Mouse (Mus musculus): Measurements from ENCODE around the gene Zfp3. TPM values are rescaled to one million over a fixed set of nuclear protein-coding genes. Genes with fewer than 3 reads are reported as not detected.
"Not testable (repeated sequence)": the region's sequence is repeated elsewhere in the genome, so short reads cannot be mapped to it uniquely, and the experiment has no call there.

Gene Zfp3
- total RNA-seq, 2 experiments from 2014 or later: 23.8 TPM

DNA sequence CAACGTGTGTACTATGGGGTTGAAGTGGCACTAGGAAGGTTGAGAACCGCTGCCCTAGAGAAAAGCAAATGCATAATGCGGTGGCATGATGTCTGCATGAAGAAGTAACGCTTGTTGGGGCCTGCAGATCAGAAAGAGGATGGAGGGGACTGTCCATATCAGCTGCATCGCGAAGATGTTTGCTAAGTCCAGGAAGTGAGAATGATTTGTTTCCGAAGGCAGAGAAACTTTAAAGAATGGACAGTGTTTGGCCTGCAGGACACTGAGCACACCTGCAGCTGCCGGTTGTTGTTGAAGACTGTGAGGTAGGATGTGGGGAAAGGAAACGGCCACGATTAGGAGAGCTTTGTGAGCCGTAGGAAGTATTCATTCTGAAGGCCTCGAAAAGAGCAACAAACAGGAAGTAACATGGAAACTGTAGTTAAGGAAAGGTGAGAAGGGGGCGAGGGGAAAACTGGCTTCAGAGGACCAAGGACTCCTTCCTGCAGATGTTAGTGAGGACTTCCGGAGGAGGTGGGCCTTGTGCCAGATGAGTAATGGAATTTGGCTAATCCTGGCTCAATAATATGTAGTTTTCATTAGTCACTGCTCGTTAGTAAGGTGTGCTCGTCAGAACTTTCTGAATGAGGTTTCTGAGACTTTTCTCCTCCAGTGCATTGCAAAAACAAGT is 1.9 kb downstream of the Zfp3 start:
- TF ChIP-seq CTCF (conservative IDR thresholded peaks at IDR 0.05): no peak
- DNase-seq (ENCODE audit: low spot score in 2 of 2): no peak
- Histone ChIP-seq H3K4me3 (no peak overlapping the region), H3K27ac (no peak overlapping the region)

DNA sequence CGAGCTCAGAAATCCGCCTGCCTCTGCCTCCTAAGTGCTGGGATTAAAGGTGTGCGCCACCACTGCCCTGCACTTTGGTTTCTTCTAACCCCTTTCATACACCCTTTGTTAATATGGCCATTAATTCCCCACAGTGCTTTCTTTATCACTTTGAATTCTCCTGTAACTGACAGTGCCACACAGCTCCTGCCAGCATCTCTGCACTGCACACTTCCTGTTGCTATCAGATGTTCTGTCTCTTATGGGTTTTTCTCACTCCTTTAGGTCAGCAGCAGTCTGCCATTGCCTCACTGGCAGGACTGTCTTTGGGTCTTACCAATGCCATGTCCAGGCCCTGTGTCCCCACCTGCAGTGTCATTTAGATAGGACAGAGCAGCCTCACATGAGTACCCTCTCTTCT is 6.8 kb downstream of the Zfp3 start:
- no peak for TF ChIP-seq CTCF (conservative IDR thresholded peaks at IDR 0.05)
- no peak overlapping the region for H3K27ac ChIP-seq
- DNase-seq (ENCODE audit: low spot score in 2 of 2): no peak
- H3K4me3 ChIP-seq: no peak overlapping the region

DNA sequence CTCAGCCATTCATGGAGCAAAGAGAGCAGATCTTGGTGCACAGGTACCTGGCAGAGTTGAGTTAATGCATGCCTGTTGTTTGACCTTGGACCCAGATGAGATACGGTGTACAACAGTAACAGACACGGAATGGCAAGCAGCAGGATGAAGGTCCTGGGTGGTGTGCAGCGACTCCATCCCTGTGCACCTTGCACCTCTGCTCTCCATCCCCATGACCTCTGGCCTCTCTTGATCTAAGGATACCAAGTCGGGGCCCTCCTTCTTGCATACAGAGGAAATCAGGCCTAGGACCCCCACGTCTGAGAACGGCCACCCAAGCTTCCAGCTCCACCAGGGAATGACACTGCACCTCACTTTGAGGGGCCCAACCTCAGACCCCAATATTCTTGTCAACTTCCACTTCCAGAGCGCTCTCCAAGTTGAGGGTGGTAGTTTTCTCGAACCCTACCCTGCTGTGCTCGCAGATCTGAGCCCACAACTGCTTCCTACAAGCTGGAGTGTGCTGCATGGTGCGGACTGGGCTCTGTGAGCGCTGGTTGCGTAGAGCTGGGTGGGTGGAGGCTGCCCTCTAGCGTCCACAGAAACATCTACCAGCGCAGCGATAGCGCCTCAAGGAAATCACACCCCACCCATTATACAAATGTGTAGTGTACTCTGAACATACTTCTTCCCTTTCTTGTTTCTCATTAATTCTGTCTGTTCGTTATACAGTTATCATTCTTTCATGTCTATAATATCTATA is 13.0 kb downstream of the Zfp3 start:
- Histone ChIP-seq H3K4me3 (no peak overlapping the region), H3K27ac (no peak overlapping the region)
- peak; percentile 93 for TF ChIP-seq CTCF (conservative IDR thresholded peaks at IDR 0.05)
- DNase-seq (ENCODE audit: low spot score in 2 of 2): peak; percentile 58 to 68

DNA sequence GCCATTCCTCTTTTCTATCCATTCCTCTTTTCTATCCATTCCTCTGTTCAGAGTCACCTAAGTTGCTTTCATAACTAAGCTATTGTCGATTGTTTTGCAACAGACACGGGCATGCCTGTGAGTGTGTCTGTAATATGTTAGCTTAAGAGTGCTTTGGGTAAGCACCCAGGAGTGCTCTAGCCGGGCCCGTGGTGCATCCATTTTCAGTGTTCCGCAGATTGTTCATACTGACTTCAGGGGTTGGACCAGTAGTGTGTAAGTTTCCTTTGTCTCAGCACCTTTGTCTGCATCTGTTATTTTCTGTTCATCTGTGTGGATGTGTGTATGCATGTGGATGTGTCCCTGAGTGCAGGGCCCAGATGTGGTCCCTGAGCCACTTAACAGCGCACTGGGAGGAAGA is 13.6 kb downstream of the Zfp3 start:
- no peak for TF ChIP-seq CTCF (conservative IDR thresholded peaks at IDR 0.05)
- Histone ChIP-seq H3K27ac (no peak overlapping the region), H3K4me3 (no peak overlapping the region)
- DNase-seq (ENCODE audit: low spot score in 2 of 2): no peak

DNA sequence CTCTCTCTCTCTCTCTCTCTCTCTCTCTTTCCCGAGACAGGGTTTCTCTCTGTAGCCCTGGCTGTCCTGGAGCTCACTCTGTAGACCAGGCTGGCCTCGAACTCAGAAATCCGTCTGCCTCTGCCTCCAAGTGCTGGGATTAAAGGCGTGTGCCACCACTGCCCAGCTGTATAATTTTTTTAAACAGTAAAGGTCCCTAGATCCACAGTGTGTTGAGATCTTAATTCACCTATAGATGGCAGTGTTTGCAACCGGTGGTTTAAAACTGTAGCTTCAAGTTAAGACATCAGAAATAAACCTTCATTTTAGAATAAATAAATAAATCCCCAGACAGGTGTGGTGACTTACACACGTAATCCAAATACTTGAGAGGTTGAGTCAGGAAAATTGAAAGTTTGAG is 14.0 kb downstream of the Zfp3 start:
- H3K27ac ChIP-seq; DNase-seq (ENCODE audit: low spot score in 2 of 2); H3K4me3 ChIP-seq: not testable (repeated sequence)
- peak; percentile 78 for TF ChIP-seq CTCF (conservative IDR thresholded peaks at IDR 0.05)

DNA sequence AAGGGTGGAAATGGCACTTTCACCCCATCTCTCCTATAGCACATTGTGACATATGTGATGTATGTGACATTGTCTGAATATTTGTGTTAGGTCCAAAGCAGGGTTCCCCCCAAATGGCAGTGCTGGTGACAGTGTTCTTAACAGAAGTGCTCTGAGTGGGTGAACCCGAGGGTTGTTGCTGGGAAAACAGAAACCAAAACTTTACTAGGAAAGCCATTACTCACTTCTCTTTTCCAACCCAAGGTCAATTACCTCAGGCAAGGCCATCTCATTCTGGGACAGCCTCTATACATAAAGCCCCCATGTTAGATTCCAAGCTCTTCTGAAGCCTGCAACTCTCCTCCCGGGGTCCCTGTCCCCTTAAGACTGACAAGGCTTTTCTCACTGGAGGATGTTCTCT is 21.9 kb downstream of the Zfp3 start:
- no peak for TF ChIP-seq CTCF (conservative IDR thresholded peaks at IDR 0.05)
- Histone ChIP-seq H3K4me3 (no peak overlapping the region), H3K27ac (no peak overlapping the region)
- no peak for DNase-seq (ENCODE audit: low spot score in 2 of 2)

DNA sequence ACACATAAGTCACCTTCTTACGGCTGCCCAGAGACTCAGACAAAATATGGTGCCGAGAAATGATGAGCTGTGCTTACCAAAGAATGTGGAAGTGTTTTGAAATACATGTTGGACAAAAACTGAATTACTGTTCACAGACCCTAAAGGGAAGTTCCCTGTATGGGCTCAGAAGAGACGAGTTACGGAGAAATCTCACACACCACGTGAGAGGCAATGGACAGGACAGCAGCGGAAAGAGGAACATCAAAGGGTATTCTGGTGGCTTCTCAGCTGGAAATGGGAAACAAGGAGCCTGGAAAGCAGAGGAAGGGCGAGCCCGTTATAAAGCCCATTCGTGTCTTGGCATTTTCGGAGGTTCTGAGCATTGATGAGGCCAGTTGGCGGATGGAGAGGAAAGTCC is 23.0 kb downstream of the Zfp3 start:
- no peak for DNase-seq (ENCODE audit: low spot score in 2 of 2)
- H3K4me3 ChIP-seq: no peak overlapping the region
- H3K27ac ChIP-seq: no peak overlapping the region
- TF ChIP-seq CTCF (conservative IDR thresholded peaks at IDR 0.05): no peak

DNA sequence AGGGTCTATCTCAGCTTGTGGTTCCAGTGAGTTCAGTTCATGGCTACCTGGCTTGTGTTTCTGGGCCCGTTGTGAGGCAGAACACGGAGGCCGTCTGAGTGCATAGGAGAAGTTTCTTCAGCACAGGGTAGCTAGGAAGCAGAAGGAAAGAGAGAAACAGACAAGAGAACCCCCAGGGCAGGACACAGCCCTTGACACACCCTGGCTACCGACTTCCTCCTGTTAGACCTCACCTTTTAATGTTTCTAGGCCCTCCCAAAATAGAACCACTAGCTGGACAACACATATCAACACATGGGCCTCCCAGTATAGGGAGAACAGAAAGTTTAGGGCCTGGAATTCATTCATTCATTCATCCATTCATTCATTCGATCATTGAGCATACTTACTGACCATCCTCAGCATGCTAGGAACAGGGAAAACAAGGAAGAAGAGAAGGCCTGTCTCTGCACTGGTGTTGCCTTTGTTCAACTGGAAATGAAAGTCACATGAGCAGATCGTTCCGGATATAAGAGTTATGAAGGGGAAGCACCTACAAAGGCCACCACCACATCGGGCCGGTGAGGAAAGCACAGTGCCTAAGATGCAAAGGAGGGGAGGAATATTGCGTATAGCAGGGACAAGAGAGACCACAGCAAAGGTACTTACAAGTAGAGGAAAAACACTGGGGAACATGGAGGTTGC is 25.1 kb downstream of the Zfp3 start:
- no peak for TF ChIP-seq CTCF (conservative IDR thresholded peaks at IDR 0.05)
- Histone ChIP-seq H3K27ac (no peak overlapping the region), H3K4me3 (no peak overlapping the region)
- DNase-seq (ENCODE audit: low spot score in 2 of 2): no peak

DNA sequence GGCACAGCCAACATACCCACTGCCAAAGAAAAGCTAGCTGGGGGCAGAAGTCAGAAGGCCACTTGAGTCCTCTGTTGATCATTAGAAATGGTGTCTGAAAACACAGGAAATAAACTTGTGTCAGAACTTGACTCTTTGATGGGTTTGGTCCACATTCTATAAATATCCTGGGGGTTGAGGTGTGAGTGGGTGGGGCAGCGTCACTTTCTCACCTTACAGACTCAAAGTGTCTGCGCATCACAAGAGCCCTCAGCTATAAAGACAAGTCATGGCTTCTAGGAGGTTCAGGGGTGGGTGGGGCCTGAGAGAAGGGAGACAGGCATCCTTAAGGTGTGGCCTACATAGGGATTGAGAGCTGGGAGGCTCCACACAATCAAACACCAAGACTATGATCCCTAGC is 26.4 kb downstream of the Zfp3 start:
- DNase-seq (ENCODE audit: low spot score in 2 of 2): no peak
- Histone ChIP-seq H3K4me3 (no peak overlapping the region), H3K27ac (no peak overlapping the region)
- no peak for TF ChIP-seq CTCF (conservative IDR thresholded peaks at IDR 0.05)

DNA sequence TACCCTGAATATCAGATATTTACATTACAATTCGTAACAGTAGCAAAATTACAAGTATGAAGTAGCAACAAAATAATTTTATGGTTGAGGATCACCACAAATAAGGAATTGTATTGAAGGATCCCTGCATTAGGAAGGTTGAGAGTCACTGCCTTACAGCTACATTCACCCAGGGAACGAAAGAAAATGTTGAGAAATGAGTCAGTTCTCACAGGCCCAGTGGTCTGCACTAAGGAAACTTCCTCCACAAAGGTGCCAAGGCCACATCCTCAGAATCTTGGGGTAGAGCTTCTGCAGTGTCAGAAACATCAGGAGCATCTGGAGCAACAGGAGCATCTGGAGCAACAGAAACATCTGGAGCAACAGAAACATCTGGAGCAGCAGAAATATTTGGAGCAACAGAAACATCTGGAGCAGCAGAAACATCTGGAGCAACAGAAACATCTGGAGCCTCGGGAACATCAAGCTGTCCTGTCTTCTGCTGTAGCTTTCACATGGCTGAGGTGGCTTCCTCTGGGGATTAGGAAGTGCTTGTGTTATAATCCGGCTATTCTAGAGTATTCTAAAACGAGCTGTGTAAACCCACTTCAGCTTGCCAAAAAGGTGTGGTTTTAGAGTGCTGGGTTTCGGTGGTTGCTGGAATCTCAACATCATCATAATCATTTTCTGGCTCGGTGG is 27.0 kb downstream of the Zfp3 start:
- DNase-seq (ENCODE audit: low spot score in 2 of 2): no peak
- Histone ChIP-seq H3K4me3 (no peak overlapping the region), H3K27ac (no peak overlapping the region)
- no peak for TF ChIP-seq CTCF (conservative IDR thresholded peaks at IDR 0.05)

DNA sequence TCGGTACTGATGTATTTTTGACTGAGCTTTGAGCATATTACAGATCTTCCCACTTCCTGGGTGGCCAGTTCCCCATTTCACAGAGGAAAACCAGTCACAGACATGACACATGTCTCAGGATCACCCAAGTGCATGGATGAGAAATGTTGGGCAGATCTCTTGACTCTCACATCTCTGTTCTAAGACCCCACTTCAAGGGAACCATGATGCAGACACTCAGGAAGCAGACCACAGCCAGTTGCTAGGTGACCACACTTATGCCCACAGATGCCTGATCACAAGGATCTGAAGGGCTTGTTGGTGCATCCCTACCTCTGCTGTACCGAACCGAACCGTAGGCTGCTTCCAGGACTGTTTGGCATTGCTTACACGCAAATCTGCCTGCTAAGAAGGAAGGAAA is 27.7 kb downstream of the Zfp3 start:
- no peak for DNase-seq (ENCODE audit: low spot score in 2 of 2)
- no peak overlapping the region for H3K4me3 ChIP-seq
- no peak for TF ChIP-seq CTCF (conservative IDR thresholded peaks at IDR 0.05)
- H3K27ac ChIP-seq: no peak overlapping the region

DNA sequence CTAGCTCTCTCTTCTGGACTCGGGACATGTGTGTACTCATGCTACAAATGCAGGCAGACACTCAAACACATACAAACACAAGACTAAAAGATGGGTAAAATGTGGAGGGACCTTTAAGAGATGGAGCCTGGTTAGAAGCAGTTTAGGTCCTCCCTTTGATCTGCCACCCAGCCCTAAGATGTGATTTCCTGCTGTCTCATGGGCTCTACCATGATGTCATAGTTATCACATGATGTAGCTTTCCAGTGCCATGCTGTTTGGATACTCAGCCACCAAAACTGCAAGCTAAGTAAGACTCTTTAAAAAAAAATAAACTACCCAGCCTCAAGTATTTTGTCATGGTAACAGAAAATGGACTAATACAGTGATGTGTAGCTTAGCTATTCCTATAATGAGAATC is 28.4 kb downstream of the Zfp3 start:
- no peak for TF ChIP-seq CTCF (conservative IDR thresholded peaks at IDR 0.05)
- Histone ChIP-seq H3K4me3 (no peak overlapping the region), H3K27ac (no peak overlapping the region)
- DNase-seq (ENCODE audit: low spot score in 2 of 2): no peak

DNA sequence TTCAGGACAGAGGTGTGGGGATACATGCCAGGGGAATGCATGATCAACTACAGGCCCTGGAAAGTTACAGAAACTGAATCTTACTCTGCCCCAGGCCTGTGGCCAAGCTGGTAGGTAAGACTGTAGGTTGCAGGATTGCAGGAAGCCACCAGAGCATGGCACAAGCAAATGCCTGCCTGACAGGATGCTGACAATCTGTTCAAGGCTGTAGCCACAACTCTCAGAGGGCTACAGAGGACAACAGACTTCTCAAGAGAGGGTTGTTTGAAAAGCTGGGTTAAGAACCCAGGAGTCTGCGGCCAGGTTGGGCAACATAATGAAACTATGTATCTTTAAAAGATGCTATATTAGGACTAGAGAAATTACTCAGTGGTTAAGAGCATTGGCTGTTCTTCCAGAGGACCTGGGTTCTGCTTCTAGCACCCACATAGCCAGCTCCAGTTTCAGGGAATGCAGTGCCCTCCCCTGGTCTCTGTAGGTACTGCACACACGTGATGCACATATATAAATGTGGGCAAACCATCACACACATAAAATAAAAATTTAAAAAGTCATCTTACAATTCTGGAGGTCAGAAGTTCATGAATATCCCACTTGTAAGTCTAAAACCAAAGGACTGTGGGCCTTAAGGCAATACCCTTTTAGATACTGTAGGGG is 38.3 kb downstream of the Zfp3 start:
- Histone ChIP-seq H3K27ac (no peak overlapping the region), H3K4me3 (no peak overlapping the region)
- DNase-seq (ENCODE audit: low spot score in 2 of 2): no peak
- peak; percentile 35 for TF ChIP-seq CTCF (conservative IDR thresholded peaks at IDR 0.05)
